ENCODE assay signal across 9 mouse cellular contexts in genomic region chr12:118583829-118584628, GRCm38 (mm10).
A peak's percentile ranks its signal among the peaks of the same experiment; 100 is the strongest.
DNase-seq lines count a peak whose midpoint lies in the region; ATAC-seq and TF ChIP-seq lines count a peak whose summit lies in the region.
"Had no signal": no experiment of that assay in that cellular context is flagged by ENCODE, and none has a peak within 500 bp of the region (broad histone marks: within the 10 kb centered on the region; RNA-seq: fewer than 3 reads in every experiment).

No protein-coding gene starts in this region.

- H3K27ac ChIP-seq in forebrain, postnatal 0 days (ENCODE audit: low read depth, low read length): no peak overlapping the region

- DNase-seq in left cerebral cortex, postnatal 10 days (ENCODE audit: extremely low spot score in 1 of 2, low spot score in 2 of 2): peak; percentile 13 to 19
- DNase-seq in left cerebral cortex, adult 18-20 months (ENCODE audit: low spot score in 2 of 2): no peak
- peak; percentile 8 for DNase-seq in ZHBTc4 (ENCODE audit: low read depth, low spot score)
- peak; percentile 84 for DNase-seq in brain, embryonic 14.5 days (ENCODE audit: low read depth)
- DNase-seq in forebrain, postnatal 0 days: peak; percentile 75
- DNase-seq in c-Kit-positive CD71-positive TER-119-positive erythroid progenitor cells, embryonic 14.5 days (ENCODE audit: low spot score): no peak
- no peak for DNase-seq in adrenal gland, adult 8-10 months
- DNase-seq: kidney, postnatal 4 days; liver, postnatal 0 days had no signal

- TF ChIP-seq CTCF in brain, embryonic 14.5 days (IDR thresholded peaks at IDR 0.05; ENCODE audit: borderline replicate concordance, extremely low read depth, insufficient read depth, insufficient read length): no peak
- no peak for TF ChIP-seq CTCF in forebrain, postnatal 0 days (IDR thresholded peaks at IDR 0.05; ENCODE audit: low read depth)

- H3K4me1 ChIP-seq in forebrain, postnatal 0 days (ENCODE audit: insufficient read depth): peaks cover 9% of the 10 kb centered on the region; the same call in 1 of the 2 replicates

- H3K27me3 ChIP-seq in forebrain, postnatal 0 days (ENCODE audit: insufficient read depth, low read length): no peaks in the 10 kb centered on the region

- peak; percentile 73 for ATAC-seq in forebrain, postnatal 0 days
- ATAC-seq: liver, postnatal 0 days had no signal

- WGBS in forebrain, postnatal 0 days: 44% methylated on average over 12 of the region's 12 CpGs

- intact Hi-C loops in left cerebral cortex, postnatal 10 days (cut with DNase I): no loop called here

- H3K9ac ChIP-seq in forebrain, postnatal 0 days: no peak overlapping the region
- H3K9ac ChIP-seq: liver, postnatal 0 days had no signal

- no peak for TF ChIP-seq POLR2A in brain, embryonic 14.5 days (IDR thresholded peaks at IDR 0.05; ENCODE audit: borderline replicate concordance, extremely low read depth, insufficient read depth, insufficient read length, poor library complexity, severe bottlenecking)

- no peaks in the 10 kb centered on the region for H3K9me3 ChIP-seq in forebrain, postnatal 0 days (ENCODE audit: low read length)

- H3K36me3 ChIP-seq in forebrain, postnatal 0 days (ENCODE audit: insufficient read depth): no peaks in the 10 kb centered on the region

- no peak overlapping the region for H3K4me2 ChIP-seq in forebrain, postnatal 0 days (ENCODE audit: low read depth)

- H3K4me3 ChIP-seq in forebrain, postnatal 0 days (ENCODE audit: low read depth, low read length): no peak overlapping the region

Comparison
In these comparisons a context has a peak if more than half of its experiments do, and no peak if none do; other contexts are left out.
1. DNase-seq: peak in left cerebral cortex, postnatal 10 days (2 of 2), ZHBTc4 (single experiment), brain, embryonic 14.5 days (single experiment) and forebrain, postnatal 0 days (single experiment); none in left cerebral cortex, adult 18-20 months (0 of 2), c-Kit-positive CD71-positive TER-119-positive erythroid progenitor cells, embryonic 14.5 days (single experiment) and adrenal gland, adult 8-10 months (single experiment).